In genomic region chr6:34525499-34525924, GRCm38 (mm10) we compare ENCODE assay signal across 24 mouse cellular contexts. TPM values are rescaled to one million over a fixed set of nuclear protein-coding genes. Genes with fewer than 3 reads are reported as not detected.
DNase-seq lines count a peak whose midpoint lies in the region; ATAC-seq and TF ChIP-seq lines count a peak whose summit lies in the region.
"Had no signal": no experiment of that assay in that cellular context is flagged by ENCODE, and none has a peak within 500 bp of the region (broad histone marks: within the 10 kb centered on the region; RNA-seq: fewer than 3 reads in every experiment).

No protein-coding gene starts in this region.

- no peaks in the 10 kb centered on the region for H3K27me3 ChIP-seq in heart, embryonic 10.5 days (ENCODE audit: insufficient read depth, poor library complexity, severe bottlenecking)
- H3K27me3 ChIP-seq in midbrain, embryonic 11.5 days (ENCODE audit: control insufficient read depth, insufficient read depth, low read length) = no peaks in the 10 kb centered on the region
- H3K27me3 ChIP-seq in midbrain, postnatal 0 days (ENCODE audit: insufficient read depth, low read length) = no peaks in the 10 kb centered on the region
- H3K27me3 ChIP-seq in liver, embryonic 13.5 days = 0 out of 2 replicates have a peak, but pooled peaks cover 5% of the 10 kb centered on the region
- H3K27me3 ChIP-seq: forebrain, embryonic 15.5 days; hindbrain, embryonic 15.5 days had no signal

- no peak for ATAC-seq in midbrain, embryonic 11.5 days (ENCODE audit: low FRiP score)
- ATAC-seq in midbrain, postnatal 0 days (ENCODE audit: low FRiP score) = no peak
- ATAC-seq in liver, embryonic 13.5 days (ENCODE audit: low read depth) = peak; percentile 66
- ATAC-seq: forebrain, embryonic 15.5 days had no signal

- no peak for TF ChIP-seq CTCF in midbrain, postnatal 0 days (IDR thresholded peaks at IDR 0.05)

- H3K4me1 ChIP-seq in heart, embryonic 10.5 days = peaks cover 16% of the 10 kb centered on the region
- no peaks in the 10 kb centered on the region for H3K4me1 ChIP-seq in midbrain, embryonic 11.5 days (ENCODE audit: control insufficient read depth, insufficient read depth, low read length)
- no peaks in the 10 kb centered on the region for H3K4me1 ChIP-seq in midbrain, postnatal 0 days (ENCODE audit: insufficient read depth, low read length)
- H3K4me1 ChIP-seq in liver, embryonic 13.5 days (replicated peaks) = peaks cover 52% of the 10 kb centered on the region
- H3K4me1 ChIP-seq: forebrain, embryonic 15.5 days; hindbrain, embryonic 15.5 days had no signal

- intact Hi-C loops in heart, postnatal 25 days (cut with DNase I) = no loop called here

- peak; percentile 94 for DNase-seq in heart, embryonic 10.5 days (ENCODE audit: low spot score)
- no peak for DNase-seq in heart, postnatal 25 days (ENCODE audit: low spot score)
- peak; percentile 56 for DNase-seq in midbrain, embryonic 11.5 days (ENCODE audit: low spot score, missing footprints)
- no peak for DNase-seq in midbrain, postnatal 0 days (ENCODE audit: low spot score)
- peak; percentile 52 for DNase-seq in liver, embryonic 13.5 days
- DNase-seq in yolk sac, embryonic 10.5 days (ENCODE audit: low spot score) = peak; percentile 63
- no peak for DNase-seq in lung, postnatal 14 days
- DNase-seq in lung, postnatal 36 days = no peak
- DNase-seq: adrenal gland, postnatal 36 days; cerebellum, adult 11-12 months; cerebellum, postnatal 36 days; gastrocnemius, postnatal 14 days; heart, adult 2 months; heart, postnatal 14 days; kidney, adult 11 months; kidney, postnatal 10 days; lung, adult 2 months; lung, postnatal 4 days; midbrain, embryonic 14.5 days; thymus, postnatal 36 days had no signal

- no peak overlapping the region for H3K9ac ChIP-seq in midbrain, embryonic 11.5 days (ENCODE audit: low read length)
- H3K9ac ChIP-seq in midbrain, postnatal 0 days (replicated peaks; ENCODE audit: low read length, poor library complexity, severe bottlenecking) = no peak overlapping the region
- H3K9ac ChIP-seq in liver, embryonic 13.5 days = no peak overlapping the region
- H3K9ac ChIP-seq: forebrain, embryonic 15.5 days; hindbrain, embryonic 15.5 days had no signal

- H3K4me2 ChIP-seq in midbrain, embryonic 11.5 days = no peak overlapping the region
- no peak overlapping the region for H3K4me2 ChIP-seq in midbrain, postnatal 0 days (ENCODE audit: low read depth, low read length, poor library complexity, severe bottlenecking)
- H3K4me2 ChIP-seq in liver, embryonic 13.5 days = peak overlapping the region; percentile 17; the same call in 1 of the 2 replicates
- H3K4me2 ChIP-seq: forebrain, embryonic 15.5 days; hindbrain, embryonic 15.5 days had no signal

- no peaks in the 10 kb centered on the region for H3K9me3 ChIP-seq in heart, embryonic 10.5 days
- no peaks in the 10 kb centered on the region for H3K9me3 ChIP-seq in midbrain, embryonic 11.5 days (ENCODE audit: control insufficient read depth, low read length)
- no peaks in the 10 kb centered on the region for H3K9me3 ChIP-seq in midbrain, postnatal 0 days (ENCODE audit: low read length)
- H3K9me3 ChIP-seq in liver, embryonic 13.5 days (replicated peaks) = no peaks in the 10 kb centered on the region
- H3K9me3 ChIP-seq: forebrain, embryonic 15.5 days; hindbrain, embryonic 15.5 days had no signal

- peak overlapping the region; percentile 66; the same call in 1 of the 2 replicates for H3K27ac ChIP-seq in heart, embryonic 10.5 days
- no peak overlapping the region for H3K27ac ChIP-seq in midbrain, embryonic 11.5 days (ENCODE audit: low read depth, low read length)
- no peak overlapping the region for H3K27ac ChIP-seq in midbrain, postnatal 0 days (ENCODE audit: low read depth, low read length)
- peak overlapping the region; percentile 40 for H3K27ac ChIP-seq in liver, embryonic 13.5 days
- H3K27ac ChIP-seq: forebrain, embryonic 15.5 days; heart, adult 2 months; hindbrain, embryonic 15.5 days; left cerebral cortex, adult 2 months had no signal

- no peak overlapping the region for H3K4me3 ChIP-seq in heart, embryonic 10.5 days
- no peak overlapping the region for H3K4me3 ChIP-seq in midbrain, embryonic 11.5 days (ENCODE audit: low read depth, low read length)
- no peak overlapping the region for H3K4me3 ChIP-seq in midbrain, postnatal 0 days (ENCODE audit: low read depth, low read length)
- no peak overlapping the region for H3K4me3 ChIP-seq in liver, embryonic 13.5 days (replicated peaks)
- H3K4me3 ChIP-seq: forebrain, embryonic 15.5 days; heart, adult 2 months; hindbrain, embryonic 15.5 days; left cerebral cortex, adult 2 months; myocyte had no signal

- no peaks in the 10 kb centered on the region for H3K36me3 ChIP-seq in heart, embryonic 10.5 days
- no peaks in the 10 kb centered on the region for H3K36me3 ChIP-seq in midbrain, embryonic 11.5 days (ENCODE audit: control insufficient read depth, insufficient read depth, low read length)
- no peaks in the 10 kb centered on the region for H3K36me3 ChIP-seq in midbrain, postnatal 0 days (ENCODE audit: insufficient read depth, low read length)
- no peaks in the 10 kb centered on the region for H3K36me3 ChIP-seq in liver, embryonic 13.5 days
- H3K36me3 ChIP-seq: forebrain, embryonic 15.5 days; hindbrain, embryonic 15.5 days had no signal

- WGBS in heart, embryonic 10.5 days = 66% methylated on average over 1 of the region's 1 CpGs
- WGBS in midbrain, embryonic 11.5 days = 92% methylated on average over 1 of the region's 1 CpGs
- WGBS in midbrain, postnatal 0 days = 74% methylated on average over 1 of the region's 1 CpGs
- 28% methylated on average over 1 of the region's 1 CpGs for WGBS in liver, embryonic 13.5 days (ENCODE audit: insufficient replicate concordance)

RNA-seq across cellular contexts. Expression of gene Bpgm, which starts 49.5 kb away (rescaled TPM):
- polyA plus RNA-seq in heart, embryonic 10.5 days (2016; fragmentation: Nextera tagmentation; extraction: Ambion mirVana) = 54.3 and 59.3 TPM in 2 replicates
- total RNA-seq in heart, postnatal 25 days (2021) = 100 to 1,000 TPM in 1 of 2 experiments, 10 to 100 TPM in 1; 63.5 to 103 TPM
- polyA plus RNA-seq in midbrain, embryonic 11.5 days (2014; fragmentation: Nextera tagmentation; extraction: Ambion mirVana) = 63.7 and 64.1 TPM in 2 replicates
- 42.9 and 51.4 TPM in 2 replicates for total RNA-seq in midbrain, postnatal 0 days (2014; rRNA removed)
- polyA plus RNA-seq in midbrain, postnatal 0 days (2015; fragmentation: Nextera tagmentation; extraction: Ambion mirVana) = 80.6 and 86.0 TPM in 2 replicates
- 136 and 141 TPM in 2 replicates for polyA plus RNA-seq in liver, embryonic 13.5 days (2015; fragmentation: Nextera tagmentation; extraction: Ambion mirVana)

Comparison
In these comparisons a context has a peak if more than half of its experiments do, and no peak if none do; other contexts are left out.
1. DNase-seq: peak in heart, embryonic 10.5 days (single experiment), midbrain, embryonic 11.5 days (single experiment), liver, embryonic 13.5 days (single experiment) and yolk sac, embryonic 10.5 days (single experiment); none in heart, postnatal 25 days (single experiment), midbrain, postnatal 0 days (single experiment), lung, postnatal 14 days (single experiment) and lung, postnatal 36 days (single experiment).
2. H3K27ac ChIP-seq: peak in heart, embryonic 10.5 days (single experiment) and liver, embryonic 13.5 days (single experiment); none in midbrain, embryonic 11.5 days (single experiment) and midbrain, postnatal 0 days (single experiment).